Mouse (Mus musculus) 416B (cell line): ENCODE results near the gene Clec14a.
"Not testable (repeated sequence)": the region's sequence is repeated elsewhere in the genome, so short reads cannot be mapped to it uniquely, and the experiment has no call there.

Experiments used
- DNase-seq: peaks from one replicate; pipeline ENCODE4 v3.0.0; 2011; ENCODE audit warnings: low read depth

Gene Clec14a

GRCm38 (mm10) chr12:58268563-58269501 is at the start of gene Clec14a:
Gene Clec14a, minus strand, starts transcription at chr12:58269290.
- no peak for DNase-seq

- no peak for DNase-seq
Measured at GRCm38 (mm10) chr12:58307835-58308234, 38.7 kb upstream of the Clec14a start.

- not testable (repeated sequence) for DNase-seq
Measured at GRCm38 (mm10) chr12:58306402-58306801, 37.3 kb upstream of the Clec14a start.

DNA sequence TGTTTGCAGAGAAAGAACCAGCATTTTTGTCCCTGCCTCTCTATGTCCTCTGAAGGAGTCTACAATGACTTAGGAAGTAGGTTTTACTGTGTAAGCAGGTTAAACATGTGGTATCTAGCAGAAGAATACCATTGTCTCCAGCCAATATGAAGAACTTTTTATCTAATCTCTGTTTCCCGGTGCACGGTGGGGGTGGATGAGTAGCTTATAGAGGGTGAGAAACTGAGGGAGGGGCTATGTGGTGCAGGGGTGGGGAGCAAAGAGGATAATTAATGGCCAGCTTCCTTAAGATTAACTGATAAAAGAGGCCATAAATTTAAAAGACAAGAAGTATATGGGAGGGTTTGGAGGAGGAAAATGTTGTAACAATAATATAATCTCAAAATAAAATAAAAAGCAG is 36.5 kb upstream of the Clec14a start:
- DNase-seq, result no peak

DNA sequence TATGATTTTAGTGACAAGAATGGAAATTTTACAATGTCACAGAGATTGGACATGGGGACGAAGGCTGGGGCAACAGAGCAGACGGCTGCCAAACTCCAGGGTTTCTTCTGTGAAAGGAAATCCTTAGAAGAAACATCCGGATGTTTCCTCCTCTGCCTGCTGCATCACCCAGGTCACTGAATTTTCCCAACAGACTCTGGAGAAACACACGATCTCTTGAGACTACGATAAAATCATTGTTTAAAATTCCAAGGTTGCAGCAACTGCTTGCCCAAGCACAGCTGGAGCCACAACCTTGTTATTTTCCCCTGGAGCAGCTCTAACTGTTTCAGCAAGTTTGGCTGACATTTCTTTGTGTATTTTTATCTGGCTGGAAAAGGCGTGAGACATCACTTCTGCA is 27.9 kb upstream of the Clec14a start:
- DNase-seq, result no peak

DNA sequence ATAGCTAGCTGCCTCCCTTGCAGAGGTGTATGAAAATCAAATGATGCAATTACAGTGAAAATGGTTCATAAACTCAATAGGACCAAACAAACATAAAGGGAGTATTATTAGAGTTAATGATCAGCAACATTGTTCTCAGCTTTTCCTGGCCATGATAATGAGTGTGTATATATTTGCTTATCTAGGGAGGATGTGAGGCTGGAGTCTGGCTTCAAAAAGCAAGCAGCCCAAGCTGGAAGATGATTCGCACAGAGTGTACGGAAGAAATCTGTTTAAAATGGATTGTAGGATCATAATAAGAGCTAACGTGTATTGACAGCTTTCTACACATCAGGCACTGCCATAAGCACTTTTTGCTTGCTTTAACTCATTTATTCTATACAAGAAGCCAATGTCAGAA is 16.8 kb upstream of the Clec14a start:
- no peak for DNase-seq

GRCm38 (mm10) chr12:58270520-58270919 is 1.4 kb upstream of the Clec14a start:
- DNase-seq, result no peak

DNA sequence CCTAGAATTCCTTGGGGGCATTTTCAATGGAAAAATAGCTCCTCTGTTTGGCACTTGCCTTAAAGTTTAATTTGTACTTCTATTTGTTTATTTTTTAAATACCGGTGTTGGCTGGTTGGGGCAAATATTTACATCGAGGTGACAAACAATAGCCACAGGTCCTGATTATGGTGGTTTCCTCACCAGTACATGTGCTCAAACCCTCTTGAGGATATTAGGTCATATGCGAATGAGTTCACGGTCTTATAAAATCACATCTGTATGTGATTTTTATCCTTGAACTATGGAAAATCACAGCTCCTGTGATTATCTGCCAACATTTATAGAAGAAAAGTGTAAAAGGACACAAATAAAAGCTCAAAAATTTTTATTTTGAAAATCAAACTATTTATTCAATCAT is 415 bp upstream of the Clec14a start:
- DNase-seq, result peak; percentile 17

DNA sequence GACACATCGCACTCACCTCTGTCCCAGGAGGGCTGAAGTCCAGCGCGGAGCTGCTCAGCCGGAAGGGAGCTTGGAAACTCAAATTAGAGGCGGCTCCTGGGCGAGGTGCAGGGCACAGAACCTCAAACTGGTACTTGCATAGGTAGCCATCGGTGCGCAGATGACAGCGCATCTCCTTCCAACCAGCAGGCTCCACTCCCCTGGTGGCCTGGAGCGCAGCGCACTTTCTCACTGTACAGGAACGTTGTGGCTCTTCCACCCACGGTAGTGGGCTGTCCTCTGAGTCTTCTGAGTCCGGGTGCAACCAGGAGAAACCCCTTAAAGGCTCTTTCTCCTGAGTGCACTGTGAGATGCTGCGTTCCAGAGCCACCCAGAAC is 916 bp downstream of the Clec14a start:
- DNase-seq, result no peak

- DNase-seq, result no peak
Measured at GRCm38 (mm10) chr12:58267779-58268178, 1.3 kb downstream of the Clec14a start.

- DNase-seq, result no peak
Measured at GRCm38 (mm10) chr12:58251901-58252300, 17.2 kb downstream of the Clec14a start.

- DNase-seq, result no peak
Measured at GRCm38 (mm10) chr12:58232489-58232888, 36.6 kb downstream of the Clec14a start.

DNA sequence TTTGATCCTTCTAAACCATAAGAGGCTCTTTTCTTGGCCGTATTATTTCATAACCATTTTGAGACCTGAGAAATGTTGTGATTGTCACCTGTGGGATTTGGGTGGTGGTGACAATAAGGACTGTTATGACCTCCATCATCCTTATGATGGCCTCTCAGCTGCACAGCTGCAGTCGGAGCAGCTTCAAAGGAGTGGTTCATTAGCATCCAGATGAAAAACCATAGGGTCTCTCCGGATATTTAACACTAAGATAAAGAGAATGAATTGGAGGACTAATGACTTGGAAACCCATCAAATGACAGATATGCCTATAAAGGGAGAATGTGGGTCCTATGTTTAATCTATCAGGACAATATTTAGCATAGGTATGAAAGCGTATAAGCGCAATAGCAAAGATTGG is 43.4 kb downstream of the Clec14a start:
- DNase-seq, result no peak

GRCm38 (mm10) chr12:58219078-58219477 is 50.0 kb downstream of the Clec14a start:
- peak; percentile 99 for DNase-seq

DNA sequence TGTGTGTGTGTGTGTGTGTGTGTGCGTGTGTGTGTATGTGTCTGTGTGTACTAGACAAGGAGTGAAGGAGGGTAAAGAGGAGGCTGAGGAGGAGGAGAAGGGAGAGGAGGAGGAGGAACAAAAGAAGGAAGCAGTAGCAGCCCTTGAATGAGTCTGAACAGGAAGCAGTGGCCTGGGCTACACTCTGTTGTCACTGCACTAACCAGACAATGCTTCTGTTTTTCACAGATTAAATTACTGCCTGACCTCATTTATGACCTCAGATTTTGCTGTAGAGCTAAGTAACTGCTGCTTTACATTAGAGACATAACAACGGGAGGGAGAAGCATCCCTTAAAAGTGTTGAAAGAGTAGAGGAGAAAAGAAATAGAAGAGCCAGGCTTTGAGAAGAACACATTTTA is 52.9 kb downstream of the Clec14a start:
- DNase-seq, result peak; percentile 81
